Mouse (Mus musculus): ENCODE data around the gene Kidins220. TPM values are rescaled to one million over a fixed set of nuclear protein-coding genes. Genes with fewer than 3 reads are reported as not detected.

Gene Kidins220
- polyA plus RNA-seq, 1 experiment from 2014 or later, result 197 TPM

DNA sequence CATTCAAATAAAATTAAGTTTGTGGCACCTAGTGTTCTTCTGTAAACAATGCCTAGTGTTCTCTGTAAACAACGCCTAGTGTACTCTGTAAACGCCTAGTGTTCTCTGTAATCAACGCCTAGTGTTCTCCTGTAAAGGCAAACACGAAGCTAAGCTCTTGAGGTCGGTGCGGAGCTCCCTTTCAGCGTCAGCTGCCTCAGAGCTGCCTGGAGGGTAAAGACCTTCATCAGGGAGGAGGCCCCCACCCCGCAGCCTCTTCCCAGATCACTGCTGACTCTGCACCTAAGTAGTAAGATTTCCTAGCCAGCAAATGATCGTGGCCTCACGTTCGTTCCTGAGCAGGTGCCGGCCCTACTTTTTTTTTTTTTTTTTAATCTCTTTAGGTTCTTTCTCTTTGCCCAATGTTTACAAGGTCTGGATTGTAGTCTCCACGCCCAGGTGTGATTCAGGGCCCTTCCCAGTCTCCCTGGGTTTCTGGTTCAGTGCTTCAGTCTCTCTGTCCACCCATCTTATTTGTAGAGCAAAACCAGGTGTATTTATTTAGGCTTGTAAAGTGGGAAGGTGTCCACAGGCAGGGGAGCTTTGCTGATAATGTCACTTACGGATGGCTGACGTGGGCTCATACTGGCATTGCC is 37.1 kb downstream of the Kidins220 start:
- Histone ChIP-seq H3K36me3 (ENCODE audit: control insufficient read depth, insufficient read depth, low read length) (peaks cover 80% of the 10 kb centered on the region), H3K4me3 (ENCODE audit: low read depth, low read length) (no peak overlapping the region), H3K9me3 (ENCODE audit: control insufficient read depth, low read length) (no peaks in the 10 kb centered on the region)

DNA sequence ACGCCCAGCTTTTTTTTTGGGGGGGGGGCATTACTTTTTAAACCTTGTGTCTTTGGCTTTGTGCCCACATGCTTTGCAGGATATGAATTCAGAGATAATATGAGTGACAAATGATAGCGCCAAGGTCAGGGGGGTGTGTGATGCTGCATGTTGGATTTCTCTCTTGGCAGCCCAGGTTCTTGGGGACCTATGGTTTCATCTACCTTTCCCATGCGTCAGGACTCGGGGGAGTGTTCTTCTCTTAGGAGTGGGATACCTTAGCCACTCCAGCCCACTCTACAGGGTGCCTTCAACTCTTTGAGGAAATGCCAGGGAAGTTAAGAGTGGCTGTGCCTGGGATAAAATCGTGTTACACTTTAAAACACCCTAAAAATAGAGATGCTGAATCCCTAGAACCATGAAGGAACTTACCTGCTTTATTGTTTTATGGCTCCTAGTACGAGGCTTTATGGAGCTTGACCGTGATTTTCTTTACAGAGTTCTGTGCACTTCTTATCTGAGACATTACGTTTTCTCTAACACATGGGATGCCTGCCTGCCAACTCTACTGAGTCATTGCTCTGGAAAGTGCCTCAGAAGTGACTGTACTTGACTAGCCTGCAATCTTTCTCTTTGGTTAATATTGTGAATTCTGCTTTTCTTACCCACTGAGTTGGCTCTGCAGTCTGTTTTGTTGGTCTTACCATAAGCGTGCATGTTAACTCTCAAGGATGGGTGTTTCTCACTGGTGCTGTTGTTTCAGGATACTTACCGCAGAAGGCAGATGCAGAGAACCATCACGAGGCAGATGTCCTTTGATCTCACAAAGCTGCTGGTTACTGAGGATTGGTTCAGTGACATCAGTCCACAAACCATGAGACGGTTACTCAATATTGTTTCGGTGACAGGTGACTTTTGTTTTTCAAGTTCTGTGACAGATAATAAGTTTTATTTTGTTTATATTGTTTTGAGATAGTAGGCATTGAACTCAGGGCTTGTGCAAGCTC is 38.1 kb downstream of the Kidins220 start:
- peaks cover 80% of the 10 kb centered on the region for H3K36me3 ChIP-seq (ENCODE audit: control insufficient read depth, insufficient read depth, low read length)

More for the DNA sequence above, 37.1 kb downstream of the Kidins220 start:
- Histone ChIP-seq H3K4me2 (ENCODE audit: low read depth, low read length) (no peak overlapping the region), H3K4me1 (ENCODE audit: control insufficient read depth, insufficient read depth, low read length) (no peaks in the 10 kb centered on the region), H3K9ac (replicated peaks; ENCODE audit: low read depth, low read length) (no peak overlapping the region), H3K27ac (ENCODE audit: low read depth, low read length) (no peak overlapping the region), H3K27me3 (ENCODE audit: control insufficient read depth, insufficient read depth, low read length) (no peaks in the 10 kb centered on the region)
- 80% methylated on average over 15 of the region's 15 CpGs for WGBS
- no peak for ATAC-seq (ENCODE audit: low read depth)

DNA sequence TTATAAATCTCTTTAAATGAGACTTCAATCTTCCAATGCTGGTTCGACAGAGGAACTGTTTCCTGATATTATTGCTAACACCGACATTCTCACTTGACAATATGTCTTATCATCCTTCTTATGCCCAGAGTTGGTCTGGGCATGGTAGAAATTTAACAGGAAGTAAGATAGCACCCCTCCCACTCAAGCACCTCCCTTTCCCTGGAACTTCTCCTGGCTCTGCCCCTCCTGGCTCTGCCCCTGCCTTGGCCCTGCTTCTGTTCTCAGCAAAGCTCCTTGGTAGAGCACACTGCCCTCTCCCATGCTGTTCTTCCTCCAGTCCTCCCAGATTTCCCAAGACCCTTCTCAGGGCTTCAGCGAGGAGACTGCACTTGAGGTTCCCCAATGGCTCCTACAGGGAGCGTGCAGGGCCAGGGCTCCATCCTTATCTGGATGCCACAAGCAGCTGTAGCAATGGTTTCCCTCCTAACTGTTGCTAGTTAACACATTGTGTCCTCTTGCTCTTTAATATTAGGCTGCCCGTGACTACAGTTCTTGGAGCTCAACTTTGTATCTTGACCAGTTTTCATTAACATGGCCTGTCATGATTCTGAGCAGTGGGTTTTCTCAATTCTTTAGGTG is 39.7 kb downstream of the Kidins220 start:
- peaks cover 87% of the 10 kb centered on the region for H3K36me3 ChIP-seq (ENCODE audit: control insufficient read depth, insufficient read depth, low read length)
- H3K27ac ChIP-seq (ENCODE audit: low read depth, low read length), result no peak overlapping the region
- no peaks in the 10 kb centered on the region for H3K27me3 ChIP-seq (ENCODE audit: control insufficient read depth, insufficient read depth, low read length)
- H3K9ac ChIP-seq (replicated peaks; ENCODE audit: low read depth, low read length), result no peak overlapping the region
- H3K4me3 ChIP-seq (ENCODE audit: low read depth, low read length), result no peak overlapping the region
- no peaks in the 10 kb centered on the region for H3K9me3 ChIP-seq (ENCODE audit: control insufficient read depth, low read length)
- WGBS, result 95% methylated on average over 5 of the region's 5 CpGs
- no peak overlapping the region for H3K4me2 ChIP-seq (ENCODE audit: low read depth, low read length)
- no peaks in the 10 kb centered on the region for H3K4me1 ChIP-seq (ENCODE audit: control insufficient read depth, insufficient read depth, low read length)
- no peak for ATAC-seq (ENCODE audit: low read depth)

More for the DNA sequence above, 38.1 kb downstream of the Kidins220 start:
- Histone ChIP-seq H3K27me3 (ENCODE audit: control insufficient read depth, insufficient read depth, low read length) (no peaks in the 10 kb centered on the region), H3K9me3 (ENCODE audit: control insufficient read depth, low read length) (no peaks in the 10 kb centered on the region), H3K27ac (ENCODE audit: low read depth, low read length) (no peak overlapping the region), H3K4me3 (ENCODE audit: low read depth, low read length) (no peak overlapping the region), H3K4me2 (ENCODE audit: low read depth, low read length) (no peak overlapping the region), H3K4me1 (ENCODE audit: control insufficient read depth, insufficient read depth, low read length) (no peaks in the 10 kb centered on the region), H3K9ac (replicated peaks; ENCODE audit: low read depth, low read length) (no peak overlapping the region)
- 77% methylated on average over 13 of the region's 13 CpGs for WGBS
- ATAC-seq (ENCODE audit: low read depth), result no peak

DNA sequence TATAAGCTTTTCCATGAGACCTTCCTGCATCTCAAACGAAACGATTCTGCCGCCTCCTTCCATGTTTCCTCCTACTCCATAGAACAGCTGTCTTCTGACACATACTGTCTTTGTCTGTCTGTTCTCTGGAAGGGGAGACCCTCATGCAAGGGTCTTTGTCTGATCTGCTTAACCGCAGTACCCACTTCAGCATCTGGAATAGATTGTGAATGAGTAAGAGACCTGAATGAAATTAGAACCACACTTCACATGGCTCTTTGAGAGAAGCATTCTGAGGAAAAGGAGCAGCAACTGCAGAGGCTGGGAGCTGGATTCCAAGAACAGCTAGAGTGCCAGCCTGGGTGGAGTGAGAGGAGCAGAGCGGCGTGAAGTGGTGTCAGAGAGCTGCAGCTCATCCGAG is 40.2 kb downstream of the Kidins220 start:
- WGBS, result 97% methylated on average over 7 of the region's 7 CpGs
- no peak overlapping the region for H3K4me2 ChIP-seq (ENCODE audit: low read depth, low read length)
- no peak for ATAC-seq (ENCODE audit: low read depth)
- H3K36me3 ChIP-seq (ENCODE audit: control insufficient read depth, insufficient read depth, low read length), result peaks cover 89% of the 10 kb centered on the region
- H3K9me3 ChIP-seq (ENCODE audit: control insufficient read depth, low read length), result no peaks in the 10 kb centered on the region
- no peak overlapping the region for H3K27ac ChIP-seq (ENCODE audit: low read depth, low read length)
- H3K4me1 ChIP-seq (ENCODE audit: control insufficient read depth, insufficient read depth, low read length), result no peaks in the 10 kb centered on the region
- no peaks in the 10 kb centered on the region for H3K27me3 ChIP-seq (ENCODE audit: control insufficient read depth, insufficient read depth, low read length)
- H3K9ac ChIP-seq (replicated peaks; ENCODE audit: low read depth, low read length), result no peak overlapping the region
- H3K4me3 ChIP-seq (ENCODE audit: low read depth, low read length), result no peak overlapping the region

DNA sequence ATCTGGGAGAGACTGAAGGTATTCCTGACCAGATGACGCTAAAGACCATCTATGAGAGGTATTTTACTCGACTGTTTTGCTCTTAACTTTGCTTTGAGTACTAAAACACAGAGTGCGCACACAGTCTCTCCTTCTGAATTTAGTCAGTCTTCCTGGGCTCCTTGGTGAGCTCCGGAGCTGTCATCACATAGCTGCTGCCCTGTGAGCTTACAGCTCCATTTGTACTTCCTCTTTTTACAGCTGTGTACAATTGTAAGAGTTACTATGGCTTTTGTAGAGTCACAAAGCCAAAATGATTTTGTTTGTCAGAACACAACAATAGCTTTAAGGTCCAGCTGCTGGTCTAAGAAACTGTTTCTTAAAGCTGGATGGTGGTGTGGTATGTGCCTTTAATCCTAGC is 42.3 kb downstream of the Kidins220 start:
- Histone ChIP-seq H3K4me3 (ENCODE audit: low read depth, low read length) (no peak overlapping the region), H3K27me3 (ENCODE audit: control insufficient read depth, insufficient read depth, low read length) (no peaks in the 10 kb centered on the region), H3K27ac (ENCODE audit: low read depth, low read length) (no peak overlapping the region), H3K9ac (replicated peaks; ENCODE audit: low read depth, low read length) (no peak overlapping the region), H3K4me1 (ENCODE audit: control insufficient read depth, insufficient read depth, low read length) (no peaks in the 10 kb centered on the region), H3K36me3 (ENCODE audit: control insufficient read depth, insufficient read depth, low read length) (peaks cover 80% of the 10 kb centered on the region), H3K9me3 (ENCODE audit: control insufficient read depth, low read length) (no peaks in the 10 kb centered on the region), H3K4me2 (ENCODE audit: low read depth, low read length) (no peak overlapping the region)
- 88% methylated on average over 4 of the region's 4 CpGs for WGBS
- ATAC-seq (ENCODE audit: low read depth), result no peak

DNA sequence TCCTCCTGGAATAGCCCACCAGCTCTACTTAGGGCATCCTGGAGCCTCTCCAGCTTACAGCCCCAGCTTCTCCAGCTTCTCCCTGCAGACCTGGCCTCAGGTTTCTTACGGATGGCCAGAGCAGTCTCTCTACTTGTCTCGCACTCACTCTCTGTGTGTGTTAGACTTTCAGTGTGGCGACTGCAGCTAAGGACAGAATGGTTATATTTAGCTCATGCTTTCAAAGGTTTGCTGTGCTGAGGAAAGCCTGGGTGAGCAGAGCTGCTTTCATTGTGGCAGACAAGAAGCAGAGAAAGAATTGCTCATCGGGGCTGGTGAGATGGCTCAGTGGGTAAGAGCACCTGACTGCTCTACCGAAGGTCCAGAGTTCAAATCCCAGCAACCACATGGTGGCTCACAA is 46.3 kb downstream of the Kidins220 start:
- ATAC-seq (ENCODE audit: low read depth), result no peak
- no peaks in the 10 kb centered on the region for H3K4me1 ChIP-seq (ENCODE audit: control insufficient read depth, insufficient read depth, low read length)
- H3K4me3 ChIP-seq (ENCODE audit: low read depth, low read length), result no peak overlapping the region
- H3K4me2 ChIP-seq (ENCODE audit: low read depth, low read length), result no peak overlapping the region
- H3K27ac ChIP-seq (ENCODE audit: low read depth, low read length), result no peak overlapping the region
- H3K9me3 ChIP-seq (ENCODE audit: control insufficient read depth, low read length), result no peaks in the 10 kb centered on the region
- 94% methylated on average over 5 of the region's 5 CpGs for WGBS
- no peak overlapping the region for H3K9ac ChIP-seq (replicated peaks; ENCODE audit: low read depth, low read length)
- no peaks in the 10 kb centered on the region for H3K27me3 ChIP-seq (ENCODE audit: control insufficient read depth, insufficient read depth, low read length)
- H3K36me3 ChIP-seq (ENCODE audit: control insufficient read depth, insufficient read depth, low read length), result peaks cover 47% of the 10 kb centered on the region

DNA sequence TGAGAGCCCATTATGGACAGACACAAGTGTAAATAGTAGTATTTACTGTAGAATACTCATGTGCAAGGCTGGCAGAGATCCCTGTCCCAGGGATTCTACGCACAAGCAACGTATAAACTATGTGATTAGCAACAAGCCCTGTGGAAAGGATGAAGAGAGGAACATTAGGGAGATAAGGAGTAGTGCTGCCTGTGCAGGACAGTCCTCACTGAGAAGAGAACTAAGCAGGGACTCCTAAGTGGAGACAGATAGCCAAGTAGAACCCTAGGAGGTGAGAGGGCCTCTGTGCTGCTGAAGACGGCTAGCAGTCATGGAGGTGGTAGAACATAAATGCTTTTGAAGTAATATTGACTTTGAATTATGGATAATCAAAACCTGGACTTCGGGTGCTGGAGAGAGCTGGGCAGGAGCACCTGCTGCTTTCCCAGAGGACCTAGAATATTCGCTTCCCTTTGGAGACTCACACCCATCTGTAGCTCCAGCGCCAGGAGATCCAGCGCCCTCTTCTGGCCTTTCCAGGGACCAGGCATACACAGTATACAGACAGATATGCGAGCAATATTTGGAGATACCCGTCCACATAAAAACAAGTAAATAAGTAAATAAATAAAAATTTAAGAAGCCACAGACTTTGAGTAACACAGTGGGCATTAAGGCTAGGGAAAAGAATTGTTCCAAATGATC is 50.3 kb downstream of the Kidins220 start:
- Histone ChIP-seq H3K4me3 (ENCODE audit: low read depth, low read length) (no peak overlapping the region), H3K9me3 (ENCODE audit: control insufficient read depth, low read length) (no peaks in the 10 kb centered on the region), H3K27ac (ENCODE audit: low read depth, low read length) (no peak overlapping the region), H3K9ac (replicated peaks; ENCODE audit: low read depth, low read length) (no peak overlapping the region), H3K27me3 (ENCODE audit: control insufficient read depth, insufficient read depth, low read length) (no peaks in the 10 kb centered on the region), H3K36me3 (ENCODE audit: control insufficient read depth, insufficient read depth, low read length) (peaks cover 15% of the 10 kb centered on the region), H3K4me2 (ENCODE audit: low read depth, low read length) (no peak overlapping the region), H3K4me1 (ENCODE audit: control insufficient read depth, insufficient read depth, low read length) (no peaks in the 10 kb centered on the region)
- ATAC-seq (ENCODE audit: low read depth), result no peak
- WGBS, result 64% methylated on average over 9 of the region's 9 CpGs

DNA sequence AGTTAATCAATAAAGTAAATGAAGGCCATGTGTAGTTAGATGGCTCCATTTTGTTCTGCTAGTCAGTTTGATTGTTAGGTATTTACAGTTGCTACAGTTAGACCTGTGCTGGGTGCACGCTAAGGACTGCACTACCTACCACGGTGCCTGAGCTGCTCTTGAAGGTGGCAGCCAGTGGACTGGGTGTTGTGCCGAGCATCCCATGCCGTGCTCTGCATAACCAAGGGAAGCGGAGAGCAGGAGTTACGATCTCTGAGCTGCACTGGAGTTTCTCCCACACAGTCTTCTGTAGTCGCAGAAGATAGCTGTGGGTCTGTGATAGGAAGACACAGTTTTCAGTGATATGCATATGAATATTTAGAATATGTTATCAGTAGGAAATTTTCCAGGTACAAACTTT is 51.6 kb downstream of the Kidins220 start:
- Histone ChIP-seq H3K9ac (replicated peaks; ENCODE audit: low read depth, low read length) (no peak overlapping the region), H3K27me3 (ENCODE audit: control insufficient read depth, insufficient read depth, low read length) (no peaks in the 10 kb centered on the region), H3K27ac (ENCODE audit: low read depth, low read length) (no peak overlapping the region), H3K36me3 (ENCODE audit: control insufficient read depth, insufficient read depth, low read length) (peaks cover 12% of the 10 kb centered on the region; the same call in 1 of the 2 replicates), H3K9me3 (ENCODE audit: control insufficient read depth, low read length) (no peaks in the 10 kb centered on the region), H3K4me2 (ENCODE audit: low read depth, low read length) (no peak overlapping the region), H3K4me1 (ENCODE audit: control insufficient read depth, insufficient read depth, low read length) (no peaks in the 10 kb centered on the region), H3K4me3 (ENCODE audit: low read depth, low read length) (no peak overlapping the region)
- no peak for ATAC-seq (ENCODE audit: low read depth)
- 85% methylated on average over 7 of the region's 7 CpGs for WGBS

Data from neural tube, embryonic 14.5 days (tissue).